Mouse (Mus musculus) liver, adult 2 months (tissue): ENCODE data around the gene Chchd1.

Source experiments
- CTCF ChIP-seq: fragments of 200-500 bp; IDR thresholded peaks from 2 replicates; pipeline ENCODE4 v1.5.1; 2011; ENCODE audit warnings: low read depth, low read length, control low read depth
- POLR2A ChIP-seq: fragments of 200-500 bp; IDR thresholded peaks from 2 replicates; pipeline ENCODE4 v1.6.1; 2011; ENCODE audit warnings: low read length, control low read depth; ENCODE audit not compliant: insufficient read depth; ENCODE audit errors: extremely low read depth

GRCm38 (mm10) chr14:20735052-20735451 is 32.2 kb downstream of the Chchd1 start:
- TF ChIP-seq CTCF (no peak), POLR2A (no peak)
